Mouse (Mus musculus) spleen, adult 2 months (tissue): ENCODE results near the gene Eng.

Source experiments
- CTCF ChIP-seq: fragments of 200-500 bp; IDR thresholded peaks from 2 replicates; pipeline ENCODE4 v1.5.1; 2011; ENCODE audit warnings: mild to moderate bottlenecking, inconsistent platforms; ENCODE audit not compliant: insufficient read depth, insufficient read length, insufficient replicate concordance; ENCODE audit errors: extremely low read depth
- POLR2A ChIP-seq: fragments of 200-500 bp; IDR thresholded peaks from 2 replicates; pipeline ENCODE4 v1.6.1; 2011; ENCODE audit warnings: low read depth, low read length, inconsistent platforms

- TF ChIP-seq POLR2A (no peak), CTCF (no peak)
Measured at GRCm38 (mm10) chr2:32640550-32641051, 5.8 kb upstream of the Eng start.
